Mouse (Mus musculus) brown adipose tissue, adult 24 weeks (tissue): ENCODE results near the gene Mphosph9. TPM values are rescaled to one million over a fixed set of nuclear protein-coding genes. Genes with fewer than 3 reads are reported as not detected.
"Not testable (repeated sequence)": the region's sequence is repeated elsewhere in the genome, so short reads cannot be mapped to it uniquely, and the experiment has no call there.

Experiments used
- H3K27ac ChIP-seq: fragments of 200-500 bp; replicated peaks from 2 replicates; pipeline ENCODE4 v1.5.1; 2012; ENCODE audit warnings: low read depth, mild to moderate bottlenecking, low read length
- H3K4me1 ChIP-seq: fragments of 200-500 bp; 2 replicates; pipeline ENCODE4 v1.6.1; 2012; ENCODE audit warnings: low read length, mixed read lengths; ENCODE audit not compliant: control insufficient read depth, insufficient read depth, insufficient read length
- H3K4me3 ChIP-seq: fragments of 200-500 bp; 2 replicates; pipeline ENCODE4 v1.5.1; 2012; ENCODE audit warnings: low read depth, mild to moderate bottlenecking, low read length, moderate library complexity; ENCODE audit not compliant: insufficient read depth
- polyA plus RNA-seq: library from polyadenylated mRNA; stranded (reverse); fragments of >200 nt; gene quantifications from 2 replicates; pipeline ENCODE4 v1.2.4, GENCODE M21; 2012; ENCODE audit not compliant: missing spikeins, insufficient read depth, insufficient read length

The Mphosph9 gene
- polyA plus RNA-seq, 1 experiment: 2.0 TPM

DNA sequence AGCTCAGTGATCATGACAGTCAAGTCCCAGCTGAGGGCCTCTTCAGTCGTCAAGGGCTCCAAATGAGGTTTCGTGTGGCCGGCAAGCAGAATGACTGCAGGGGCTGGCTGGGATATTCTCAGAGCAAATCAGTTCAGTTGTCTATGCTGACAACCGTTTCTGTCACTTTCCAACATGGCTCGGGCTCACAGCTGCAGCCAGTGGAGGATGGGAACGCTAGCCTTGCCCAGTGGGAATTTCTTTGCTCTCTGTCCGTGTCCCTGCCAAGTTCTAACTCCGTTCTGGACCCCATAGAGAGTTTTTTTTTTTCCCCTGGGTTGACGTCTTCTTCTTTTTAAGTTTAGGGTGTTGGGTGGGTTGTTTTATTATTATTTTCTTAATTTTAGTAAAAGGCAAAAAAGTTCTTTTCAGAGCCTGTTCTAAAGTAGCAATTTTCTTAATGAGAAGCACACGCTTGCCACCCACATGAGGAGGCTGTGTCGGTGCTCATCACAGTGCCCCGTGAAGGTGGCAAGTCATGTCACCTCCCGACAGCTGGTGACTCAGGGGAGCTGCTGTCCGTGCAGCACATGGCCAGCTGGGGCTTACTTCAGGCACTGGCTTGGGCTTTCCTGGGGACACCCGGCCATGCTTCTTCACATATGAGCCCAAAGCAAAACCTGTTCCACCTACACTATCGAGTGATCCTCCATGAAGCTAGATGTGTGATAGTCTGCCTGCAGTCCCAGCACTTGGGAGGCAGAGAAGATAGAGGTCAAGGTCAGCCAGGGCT is 103.3 kb downstream of the Mphosph9 start:
- Histone ChIP-seq H3K4me1 (peaks cover 66% of the 10 kb centered on the region), H3K4me3 (no peak overlapping the region), H3K27ac (peak overlapping the region; percentile 64)

DNA sequence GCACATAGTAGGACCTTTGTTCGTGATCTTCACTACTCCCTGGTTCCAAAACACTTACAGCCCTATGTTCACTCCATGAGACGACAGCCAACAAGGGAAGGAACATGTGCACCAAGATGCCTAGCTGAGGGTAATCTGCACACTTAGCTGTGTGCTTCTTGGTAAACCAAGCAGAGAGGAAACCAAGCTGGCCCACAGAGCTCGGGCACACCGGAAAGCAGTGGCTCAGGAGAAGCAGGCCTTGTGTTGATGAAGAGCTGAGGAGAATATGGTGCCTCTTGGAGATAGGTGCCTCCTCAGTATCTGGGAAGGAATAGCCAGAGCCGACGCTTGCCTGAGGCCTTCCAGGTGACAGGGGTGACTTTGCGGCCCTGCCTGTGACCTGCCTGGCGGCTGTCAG is 104.2 kb downstream of the Mphosph9 start:
- H3K27ac ChIP-seq: no peak overlapping the region
- no peak overlapping the region for H3K4me3 ChIP-seq
- peaks cover 76% of the 10 kb centered on the region for H3K4me1 ChIP-seq

DNA sequence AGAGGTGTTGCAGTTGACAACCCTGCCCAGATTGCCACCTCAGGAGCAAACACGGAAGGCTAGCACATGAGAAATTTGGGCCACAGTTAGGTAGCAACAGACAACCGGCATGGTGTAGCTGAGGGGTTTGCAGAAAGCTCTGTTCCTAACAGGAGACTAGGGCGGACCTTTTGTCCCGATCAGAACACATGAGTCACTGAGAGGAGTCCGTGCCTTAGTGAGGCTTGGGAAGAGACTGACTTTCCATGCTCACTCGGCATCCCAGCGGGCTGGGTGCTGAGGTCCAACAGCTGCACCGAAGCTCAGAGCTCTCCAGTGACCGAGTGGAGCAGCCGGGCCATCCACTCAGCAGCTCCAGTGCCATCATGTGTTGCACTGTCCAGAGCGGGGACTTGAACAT is 105.1 kb downstream of the Mphosph9 start:
- no peak overlapping the region for H3K4me3 ChIP-seq
- H3K4me1 ChIP-seq: peaks cover 84% of the 10 kb centered on the region
- peak overlapping the region; percentile 64 for H3K27ac ChIP-seq

DNA sequence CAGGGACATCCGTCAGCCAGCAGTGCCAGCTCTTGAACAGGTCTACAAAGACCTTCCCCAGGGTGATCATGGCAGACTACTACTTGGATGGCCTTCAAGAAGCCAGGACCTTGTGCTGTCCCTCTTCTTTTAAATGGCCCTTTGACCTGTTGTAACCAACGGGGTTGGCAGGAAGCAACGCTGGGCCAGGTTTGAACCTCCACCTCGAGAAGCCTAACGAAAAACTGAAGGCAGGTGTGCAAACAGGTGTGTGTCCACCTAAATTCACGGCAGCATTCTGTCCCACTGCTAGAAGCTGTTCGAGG is 106.1 kb downstream of the Mphosph9 start:
- H3K27ac ChIP-seq: peak overlapping the region; percentile 64
- H3K4me3 ChIP-seq: no peak overlapping the region
- peaks cover 80% of the 10 kb centered on the region for H3K4me1 ChIP-seq

DNA sequence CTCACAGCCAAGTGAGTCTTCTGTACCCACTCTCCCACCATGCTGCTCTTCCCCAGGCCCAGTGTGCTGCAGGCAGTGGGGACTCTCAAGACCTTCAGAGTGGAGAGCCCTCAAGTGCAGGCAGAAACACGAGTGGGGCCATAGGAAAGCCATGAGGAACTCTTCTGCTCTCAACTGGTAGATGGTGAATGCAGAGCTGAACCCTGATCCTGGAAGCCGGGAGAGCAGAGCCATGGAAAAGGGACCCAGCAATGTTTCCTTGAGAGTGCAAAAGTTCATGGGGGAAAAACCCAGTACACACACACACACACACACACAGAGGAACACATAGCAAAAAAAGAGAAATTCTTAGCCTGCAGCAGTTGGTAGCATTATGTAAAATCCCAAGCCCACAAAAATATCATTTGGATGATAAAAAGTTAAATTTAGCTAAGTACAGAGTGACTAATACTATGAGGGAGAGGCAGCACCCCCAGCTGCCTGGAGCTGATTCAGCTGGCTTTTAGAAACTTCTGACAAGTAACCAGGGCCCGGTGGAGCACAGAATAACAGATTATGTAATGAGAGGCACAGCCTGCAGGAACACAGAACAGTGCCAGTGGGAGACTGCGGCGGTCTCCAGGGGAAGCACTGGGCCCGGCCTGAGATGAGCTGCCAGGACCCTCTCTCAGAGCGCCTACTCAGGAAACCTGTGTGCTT is 106.6 kb downstream of the Mphosph9 start:
- H3K4me1 ChIP-seq: peaks cover 79% of the 10 kb centered on the region
- H3K27ac ChIP-seq: peak overlapping the region; percentile 64
- H3K4me3 ChIP-seq: no peak overlapping the region

DNA sequence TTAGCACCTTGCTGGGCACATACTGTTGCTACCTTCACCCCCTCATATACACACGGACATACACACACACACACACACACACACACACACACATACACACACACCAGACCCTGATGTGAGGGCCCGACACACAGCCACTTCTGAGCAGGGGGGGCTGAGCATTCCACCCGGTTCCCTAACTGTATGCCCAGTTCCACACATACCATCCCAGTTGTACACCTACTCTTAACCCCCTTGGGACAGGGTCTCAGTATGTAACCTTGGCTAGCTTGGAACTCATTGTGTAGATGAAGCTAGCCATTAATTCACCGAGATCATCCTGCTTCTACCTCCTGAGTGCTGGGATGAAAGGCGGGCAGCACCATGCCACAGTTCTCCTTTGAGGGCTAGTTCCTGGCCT is 107.2 kb downstream of the Mphosph9 start:
- H3K4me3 ChIP-seq: no peak overlapping the region
- peak overlapping the region; percentile 64 for H3K27ac ChIP-seq
- peaks cover 79% of the 10 kb centered on the region for H3K4me1 ChIP-seq

DNA sequence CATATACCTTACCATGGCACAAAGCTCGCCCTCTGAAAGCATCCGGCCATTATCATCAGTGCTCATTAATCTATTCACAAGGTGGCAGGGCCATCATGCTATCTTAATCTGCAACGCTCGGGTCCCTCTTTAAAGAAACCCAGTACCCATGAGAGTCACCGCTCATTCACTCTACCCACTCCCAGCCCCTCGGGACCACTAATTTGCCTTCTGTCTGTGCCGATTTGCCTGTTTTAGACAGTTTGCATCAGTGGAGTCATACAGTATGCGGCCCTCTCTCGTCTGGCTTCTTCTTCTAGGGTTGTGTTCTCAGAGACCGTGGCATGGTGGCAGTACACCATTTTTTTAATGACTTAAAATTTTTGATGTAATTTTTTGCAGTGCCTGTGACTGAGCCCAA is 108.3 kb downstream of the Mphosph9 start:
- Histone ChIP-seq H3K4me1 (peaks cover 82% of the 10 kb centered on the region), H3K27ac (no peak overlapping the region), H3K4me3 (no peak overlapping the region)

DNA sequence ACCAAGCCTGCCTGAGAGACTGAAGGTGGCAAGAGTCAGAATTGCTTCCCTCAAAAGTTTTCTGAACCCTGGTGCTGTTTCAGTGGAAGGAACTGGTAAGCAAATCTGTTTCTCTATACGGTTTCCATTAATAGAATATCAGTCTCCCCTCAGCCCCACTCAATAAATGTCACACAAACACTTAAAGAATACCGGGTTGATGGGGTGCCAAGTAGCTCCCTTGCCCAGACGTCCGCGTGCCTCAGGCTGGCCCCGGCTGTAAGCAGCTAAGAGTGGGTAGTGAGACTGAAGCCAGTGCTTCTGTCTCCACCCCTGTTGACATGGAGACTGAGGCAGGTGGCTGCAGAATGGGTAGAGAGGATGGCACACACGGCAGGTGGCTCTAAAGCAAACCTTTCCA is 108.8 kb downstream of the Mphosph9 start:
- H3K4me3 ChIP-seq: no peak overlapping the region

DNA sequence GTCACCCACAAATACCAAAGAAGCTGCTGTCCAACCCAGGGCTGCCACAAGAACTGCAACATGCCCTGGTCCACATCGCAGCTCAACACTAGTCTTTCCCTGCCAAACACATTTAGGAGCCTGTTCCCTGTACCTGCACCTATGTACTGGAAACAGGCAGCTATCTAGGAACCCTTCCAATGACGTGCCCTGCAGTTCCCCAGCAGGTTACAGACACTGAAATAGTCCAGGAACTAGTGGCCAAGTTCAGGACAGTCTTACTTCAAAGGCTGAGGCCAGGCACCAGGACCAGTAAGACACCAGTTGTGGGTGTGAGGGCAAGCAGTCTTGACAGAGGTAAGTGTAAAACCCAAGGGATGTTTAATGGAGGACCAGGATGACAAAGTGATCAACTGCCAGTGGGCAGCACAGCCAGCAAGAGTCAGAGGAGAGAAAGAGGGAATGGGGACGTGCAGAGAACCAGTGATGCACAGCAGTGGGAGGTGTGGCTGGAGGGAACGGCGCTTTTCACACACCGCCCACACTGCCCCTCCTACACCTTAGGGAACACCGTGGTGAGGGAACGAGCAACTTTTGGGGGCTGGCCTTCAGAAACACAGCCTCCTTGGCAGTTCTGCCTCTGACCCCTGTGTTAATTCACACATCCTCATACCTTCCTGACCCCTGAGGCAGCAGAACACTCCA is 110.1 kb downstream of the Mphosph9 start:
- H3K4me1 ChIP-seq: peaks cover 79% of the 10 kb centered on the region
- H3K27ac ChIP-seq: peak overlapping the region; percentile 42

More for the DNA sequence above, 108.8 kb downstream of the Mphosph9 start:
- Histone ChIP-seq H3K27ac (peak overlapping the region; percentile 20; the same call in 1 of the 2 replicates), H3K4me1 (peaks cover 81% of the 10 kb centered on the region)

DNA sequence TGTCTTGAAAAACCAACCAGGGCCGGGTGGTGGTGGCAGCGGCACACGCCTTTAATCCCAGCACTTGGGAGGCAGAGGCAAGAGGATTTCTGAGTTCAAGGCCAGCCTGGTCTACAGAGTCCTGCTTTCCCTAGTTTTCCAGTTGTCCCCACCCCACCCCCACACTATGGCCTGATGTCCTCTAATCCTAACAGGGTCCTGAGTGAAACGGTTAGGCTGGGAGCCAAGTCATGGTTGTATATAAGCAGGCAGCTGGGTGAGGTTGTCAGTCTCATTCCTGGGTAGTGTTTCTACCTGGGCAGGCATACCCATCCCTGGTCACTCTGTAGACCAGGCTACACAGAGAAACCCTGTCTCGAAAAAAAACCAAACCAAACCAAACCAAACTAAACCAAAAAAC is 110.7 kb downstream of the Mphosph9 start:
- H3K4me1 ChIP-seq: peaks cover 75% of the 10 kb centered on the region
- H3K27ac ChIP-seq, H3K4me3 ChIP-seq: not testable (repeated sequence)

More for the DNA sequence above, 110.1 kb downstream of the Mphosph9 start:
- H3K4me3 ChIP-seq: no peak overlapping the region

DNA sequence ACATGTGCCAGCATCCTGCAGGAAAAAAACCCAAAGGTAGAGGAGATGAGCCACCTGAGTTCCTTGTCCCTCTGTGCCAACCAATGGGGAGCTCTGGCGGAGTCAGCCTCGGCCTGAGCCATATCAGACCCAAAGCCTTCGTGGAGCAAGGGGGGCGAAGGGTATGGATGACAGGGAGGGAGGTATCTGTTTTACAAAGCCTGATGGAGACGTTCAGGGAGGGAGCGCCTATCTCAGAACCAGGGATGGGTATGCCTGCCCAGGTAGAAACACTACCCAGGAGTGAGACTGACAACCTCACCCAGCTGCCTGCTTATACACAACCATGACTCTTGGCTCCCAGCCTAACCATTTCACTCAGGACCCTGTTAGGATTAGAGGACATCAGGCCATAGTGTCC is 111.4 kb downstream of the Mphosph9 start:
- H3K4me1 ChIP-seq: peaks cover 75% of the 10 kb centered on the region
- no peak overlapping the region for H3K4me3 ChIP-seq
- H3K27ac ChIP-seq: peak overlapping the region; percentile 97

DNA sequence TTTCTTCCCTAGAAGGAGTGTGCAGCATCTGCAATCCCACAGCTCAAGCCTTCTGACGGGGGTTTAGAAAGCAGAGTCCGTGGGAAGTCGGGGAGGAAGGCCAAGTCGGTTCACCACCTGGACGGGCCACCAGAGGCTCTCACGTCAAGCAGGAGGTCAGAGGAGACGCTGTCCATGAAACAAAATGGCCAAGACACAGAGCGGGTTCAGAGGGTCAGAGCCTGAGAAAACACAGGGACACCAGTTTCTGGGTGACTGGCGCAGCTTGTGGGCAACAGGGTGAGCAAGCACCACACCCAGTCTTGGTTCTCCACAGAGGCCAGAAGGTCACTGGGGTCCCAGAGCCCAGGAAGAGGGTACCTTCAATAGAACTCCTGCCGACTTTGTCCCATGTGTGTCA is 112.1 kb downstream of the Mphosph9 start:
- Histone ChIP-seq H3K4me3 (no peak overlapping the region), H3K27ac (peak overlapping the region; percentile 97), H3K4me1 (peaks cover 74% of the 10 kb centered on the region)

DNA sequence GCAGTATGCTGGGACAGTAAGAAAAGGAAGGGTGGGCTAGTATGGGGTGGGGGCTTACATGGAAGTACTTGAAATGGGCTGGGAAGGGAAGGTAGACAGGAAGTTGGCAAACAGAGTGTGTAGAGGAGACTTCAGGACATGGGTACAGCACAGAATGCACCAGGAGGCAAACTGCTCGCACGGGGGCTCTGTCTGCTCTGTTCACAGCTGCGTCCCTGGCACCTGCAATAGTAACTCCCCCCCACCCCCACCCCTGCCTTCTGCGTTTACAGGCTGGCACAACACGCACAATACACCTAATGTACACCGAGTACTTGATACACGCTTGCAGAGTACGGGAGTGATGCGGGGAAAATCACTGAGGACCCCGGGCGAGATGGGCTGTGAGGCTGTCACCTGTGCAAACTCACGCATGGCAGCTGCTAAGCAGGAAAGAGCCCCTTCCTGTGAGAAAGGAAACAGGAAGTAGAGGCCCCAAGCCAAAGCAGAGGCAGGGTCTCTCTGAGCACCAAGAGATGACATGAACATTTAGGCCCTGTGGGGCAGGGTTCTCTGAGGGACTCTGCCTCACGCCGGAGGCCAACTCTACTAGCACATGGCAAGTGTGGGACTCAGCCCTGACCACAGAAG is 113.1 kb downstream of the Mphosph9 start:
- no peak overlapping the region for H3K4me3 ChIP-seq
- peaks cover 77% of the 10 kb centered on the region for H3K4me1 ChIP-seq
- H3K27ac ChIP-seq: peak overlapping the region; percentile 97

DNA sequence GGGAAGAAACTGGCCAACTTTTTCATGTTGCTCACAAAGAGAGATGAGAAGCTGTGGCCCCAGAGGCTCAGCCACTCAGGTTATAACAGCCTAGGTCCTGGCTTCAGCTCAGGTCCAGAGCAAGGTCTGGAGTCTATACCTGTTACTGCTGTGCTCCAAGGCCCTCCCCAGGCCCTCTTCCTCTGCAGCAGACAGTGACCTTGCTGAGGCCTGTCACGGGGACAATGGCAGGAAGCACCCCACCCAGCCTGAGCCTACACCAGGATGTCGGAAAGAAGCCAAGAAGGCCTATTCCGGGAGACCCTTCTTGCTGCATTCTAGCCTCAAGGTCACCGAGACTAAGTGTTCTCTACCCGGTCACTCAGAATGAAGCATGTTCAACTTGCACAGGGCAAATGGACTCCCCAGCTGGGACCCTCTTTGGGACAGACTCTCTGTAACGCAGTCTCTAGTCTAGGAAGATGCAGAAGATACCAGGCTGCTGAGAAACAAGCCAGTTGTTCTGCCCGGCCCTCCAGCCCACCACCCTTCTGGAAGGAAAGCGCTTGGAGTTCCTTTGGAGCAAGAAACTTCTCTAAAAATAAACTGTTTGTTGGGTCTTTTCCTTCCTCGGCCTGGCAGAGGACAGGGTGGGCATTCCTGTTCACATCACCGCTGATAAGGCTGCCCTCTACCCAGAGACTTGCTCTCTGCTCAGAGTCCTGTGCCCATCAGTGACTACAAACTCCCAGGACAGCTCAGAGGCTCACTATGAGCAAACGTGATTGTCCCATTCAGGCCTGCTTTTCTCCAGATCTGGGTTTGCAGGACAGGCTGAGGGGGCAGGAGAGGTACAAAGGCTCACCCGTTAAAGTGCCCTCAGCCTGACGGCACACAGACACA is 113.9 kb downstream of the Mphosph9 start:
- Histone ChIP-seq H3K4me1 (peaks cover 72% of the 10 kb centered on the region), H3K4me3 (no peak overlapping the region), H3K27ac (peak overlapping the region; percentile 97)
